Mouse (Mus musculus) gastrocnemius, adult 2 months (tissue): ENCODE measurements at regions not wholly inside any gene's neighbourhood (a gene's known extent, or its start where the extent isn't known, plus 50 kb on each side); places are given as distances from the start of the nearest gene placed in this dataset.

Source experiments
- DNase-seq: peaks from one replicate; pipeline ENCODE4 v3.0.0; 2022
- H3K27ac ChIP-seq: fragments of 200-600 bp; 2 replicates; pipeline ENCODE4 v1.8.1; 2022; ENCODE audit warnings: mild to moderate bottlenecking
- H3K4me3 ChIP-seq: fragments of 200-600 bp; 2 replicates; pipeline ENCODE4 v1.8.1; 2022; ENCODE audit warnings: mild to moderate bottlenecking, moderate library complexity
- CTCF ChIP-seq: fragments of 200-600 bp; IDR thresholded peaks from 2 replicates; pipeline ENCODE4 v1.8.1; 2022; ENCODE audit warnings: antibody characterized with exemption, mild to moderate bottlenecking, moderate library complexity
- intact Hi-C: fragments of 180-260 bp; cut with DNase I; formaldehyde crosslinking; loops from one replicate; pipeline ENCODE4 v1.15.1; 2025

DNA sequence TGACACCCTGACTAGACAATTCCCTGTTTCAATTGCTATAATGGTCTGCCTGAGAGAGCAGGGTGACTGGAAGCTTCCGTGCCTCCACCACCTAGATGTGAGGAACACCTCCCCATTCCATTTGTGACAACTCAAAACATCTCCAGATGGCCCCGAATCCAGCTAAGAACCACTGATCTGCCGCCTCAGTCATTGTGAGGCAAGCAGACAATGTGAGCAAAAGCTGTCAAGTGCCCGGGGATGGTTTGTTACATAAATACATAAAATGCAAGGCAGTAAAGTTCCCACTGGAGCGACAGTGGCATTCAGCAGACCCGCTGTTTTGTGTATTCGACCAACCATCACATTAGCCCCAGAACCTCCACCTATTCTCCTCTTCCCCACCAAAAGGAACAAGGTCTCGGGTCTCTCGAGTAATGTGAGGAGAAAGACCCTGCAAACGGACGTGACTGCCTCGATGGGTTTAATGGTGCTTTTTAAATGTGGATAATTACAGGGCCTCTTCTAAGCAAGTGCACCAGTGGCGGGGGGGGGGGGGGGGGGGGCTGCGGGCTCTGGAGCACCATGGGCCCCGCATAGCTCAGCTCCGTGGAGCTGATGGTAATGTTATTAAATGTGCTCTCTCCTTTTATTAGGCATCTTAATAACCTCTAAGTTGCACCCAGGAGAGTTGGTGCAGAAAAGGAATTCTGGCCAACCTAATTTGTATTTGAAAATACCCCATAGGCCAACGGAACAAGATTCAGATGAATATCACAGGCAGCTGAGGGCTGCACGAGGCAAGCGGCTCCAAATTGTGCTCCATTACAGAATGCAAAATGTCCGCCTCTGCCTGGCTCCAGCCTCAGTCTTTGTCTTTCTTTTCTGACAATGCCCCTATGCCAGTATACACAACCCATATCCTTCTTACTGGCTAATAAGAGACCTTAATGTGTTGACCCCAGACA is 360.6 kb upstream of the Clint1 start:
- intact Hi-C loops = no loop called here
- no peak for TF ChIP-seq CTCF
- H3K4me3 ChIP-seq = no peak overlapping the region
- H3K27ac ChIP-seq = no peak overlapping the region
- DNase-seq = no peak

DNA sequence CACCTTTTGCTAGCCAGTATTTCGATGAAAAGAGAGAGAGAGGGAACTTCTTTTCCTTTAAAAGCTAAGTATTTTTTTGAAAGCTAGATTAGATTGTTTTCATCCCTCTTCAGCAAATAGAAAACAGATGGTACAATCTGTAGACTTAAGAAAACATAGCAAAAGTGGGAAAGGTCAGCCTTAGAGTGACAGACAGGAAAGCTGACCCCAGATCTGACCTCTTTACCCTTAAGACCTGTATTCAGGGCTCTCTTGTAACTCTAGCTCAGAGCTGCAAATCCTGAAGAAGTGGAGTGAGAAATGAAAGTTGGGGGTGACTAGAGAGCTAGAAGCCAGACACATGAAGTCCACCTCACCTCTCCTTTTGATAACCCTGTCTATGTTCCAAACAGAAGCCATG is 356.6 kb upstream of the Clint1 start:
- no peak for TF ChIP-seq CTCF
- Histone ChIP-seq H3K27ac (no peak overlapping the region), H3K4me3 (no peak overlapping the region)
- DNase-seq = no peak
- intact Hi-C loops = no loop called here

DNA sequence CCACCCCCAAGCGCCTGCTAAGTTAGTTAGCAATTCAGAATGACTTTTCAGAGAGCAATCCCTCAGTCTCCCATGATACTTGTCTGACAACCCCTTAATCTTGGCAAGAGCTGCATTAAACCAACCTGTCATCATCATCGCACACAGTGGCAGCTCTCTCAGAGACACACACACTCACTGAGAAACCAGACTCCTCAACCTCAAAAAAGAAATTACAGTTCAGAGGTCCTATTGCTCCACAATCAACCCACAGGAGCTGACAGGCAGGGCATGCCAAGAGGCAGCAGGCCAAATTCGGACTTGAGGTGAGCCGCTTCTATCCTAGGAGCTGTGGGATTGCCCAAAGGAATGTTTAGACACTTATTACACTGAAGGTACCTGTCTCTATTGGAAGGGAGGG is 343.3 kb upstream of the Clint1 start:
- intact Hi-C loops = no loop called here
- H3K4me3 ChIP-seq = no peak overlapping the region
- no peak for TF ChIP-seq CTCF
- DNase-seq = peak; percentile 25
- H3K27ac ChIP-seq = no peak overlapping the region

DNA sequence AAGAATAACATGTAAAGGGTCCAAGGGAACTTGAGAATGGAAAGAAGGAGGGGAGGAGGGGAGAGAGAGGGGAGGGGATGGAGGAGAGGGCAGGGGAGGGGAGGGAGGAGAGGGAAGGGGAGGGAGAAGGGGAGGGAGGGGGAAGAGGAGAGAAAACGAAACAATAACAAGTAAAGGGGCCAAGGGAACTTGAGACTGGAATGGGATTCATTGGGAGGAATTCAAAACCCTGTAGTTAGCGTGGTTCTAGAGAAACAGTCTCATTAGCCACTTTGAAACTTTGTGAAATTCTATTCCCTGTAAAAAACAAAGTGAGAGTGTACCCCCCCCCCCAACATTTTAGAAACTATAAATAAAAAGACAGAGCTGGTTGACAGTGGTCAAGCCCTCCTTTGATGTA is 342.6 kb upstream of the Clint1 start:
- TF ChIP-seq CTCF = no peak
- DNase-seq = no peak
- intact Hi-C loops = no loop called here
- H3K27ac ChIP-seq = no peak overlapping the region
- no peak overlapping the region for H3K4me3 ChIP-seq

DNA sequence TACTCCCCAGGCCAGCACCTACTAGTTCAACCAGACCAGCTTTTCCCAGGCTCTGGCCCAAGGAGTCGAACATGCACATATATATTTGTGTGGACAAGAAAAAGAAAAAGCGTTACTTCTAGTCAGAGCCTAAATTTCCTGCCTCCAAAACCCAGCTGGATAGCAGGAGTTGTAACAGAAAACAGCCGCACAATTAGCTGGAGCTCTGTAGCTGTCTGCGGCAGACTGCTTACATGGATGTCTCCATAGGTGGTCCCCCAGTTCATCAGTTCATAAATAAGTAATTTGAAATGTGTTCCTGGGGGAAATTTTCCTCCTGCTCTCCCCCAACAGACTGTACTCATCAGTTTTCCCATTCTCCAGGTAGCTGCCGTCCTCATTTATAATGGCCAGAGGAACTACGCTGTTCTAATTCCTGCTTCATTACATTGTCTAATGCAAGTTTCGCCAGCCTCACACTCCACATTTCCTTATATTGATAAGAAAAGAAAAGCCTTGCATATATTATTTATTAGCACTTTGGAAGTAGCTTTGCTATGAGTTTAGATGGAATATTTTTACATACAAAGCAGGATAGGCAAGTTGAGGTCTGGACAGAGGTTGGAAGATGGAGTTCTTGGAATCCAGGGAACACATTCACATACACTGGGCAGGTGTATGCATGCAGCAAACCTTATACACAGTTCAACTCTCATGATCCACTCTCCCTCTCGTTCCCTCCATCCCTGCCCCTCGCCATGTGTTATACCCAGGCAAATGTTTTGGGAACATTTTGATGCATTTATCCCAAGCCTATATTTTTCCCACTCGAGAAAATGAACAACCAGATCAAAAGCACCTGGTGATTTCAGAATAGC is 337.2 kb upstream of the Clint1 start:
- intact Hi-C loops = no loop called here
- no peak for DNase-seq
- H3K27ac ChIP-seq = no peak overlapping the region
- no peak overlapping the region for H3K4me3 ChIP-seq
- no peak for TF ChIP-seq CTCF

DNA sequence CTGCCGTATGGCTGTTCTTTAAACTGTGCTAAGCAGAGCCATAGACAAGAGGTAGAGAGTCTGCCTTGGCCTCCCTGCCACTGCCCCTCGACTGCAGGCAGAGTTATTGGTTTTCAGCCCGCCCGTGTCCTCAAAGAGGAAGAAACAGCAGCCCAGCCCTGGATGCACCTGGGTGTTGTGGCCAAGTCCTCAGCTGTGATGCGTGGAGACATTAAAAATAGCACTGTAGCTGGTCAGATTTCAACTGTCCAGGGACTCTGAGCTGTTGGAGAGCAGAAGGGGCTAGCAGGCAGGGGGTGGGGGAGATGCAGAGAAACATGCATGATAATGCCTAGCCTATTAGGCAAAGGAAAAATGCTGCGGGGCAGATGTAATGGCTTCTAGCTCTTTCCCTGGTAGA is 327.1 kb upstream of the Clint1 start:
- no peak overlapping the region for H3K27ac ChIP-seq
- TF ChIP-seq CTCF = no peak
- no peak for DNase-seq
- no peak overlapping the region for H3K4me3 ChIP-seq
- intact Hi-C loops = no loop called here

DNA sequence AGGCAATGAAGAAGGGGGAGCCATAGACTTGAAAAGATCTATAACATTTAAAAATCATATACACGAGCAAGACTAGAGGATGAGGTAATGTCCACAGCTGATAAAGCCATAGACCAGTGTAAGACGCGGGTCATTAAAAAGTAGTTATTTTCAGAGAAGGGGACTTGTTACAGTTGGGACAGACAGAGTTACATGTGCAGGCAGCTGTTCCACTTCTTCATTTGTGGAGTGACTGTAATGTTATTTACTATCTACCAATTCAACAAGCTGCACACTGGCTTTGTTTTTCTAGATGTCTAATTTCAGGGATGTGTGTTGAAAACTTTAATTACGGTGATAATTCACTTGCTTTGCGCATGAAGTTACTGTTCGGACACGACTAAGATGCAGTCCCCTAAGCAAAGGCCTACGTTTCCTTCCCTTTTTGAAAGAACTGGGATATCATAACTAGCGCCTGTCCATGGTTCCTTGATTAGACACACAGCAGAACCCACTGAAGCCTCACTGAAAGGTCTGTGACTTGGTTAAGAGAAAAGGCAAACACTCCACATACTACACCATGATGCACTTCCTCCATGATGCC is 320.7 kb upstream of the Clint1 start:
- DNase-seq = no peak
- intact Hi-C loops = no loop called here
- no peak overlapping the region for H3K4me3 ChIP-seq
- no peak overlapping the region for H3K27ac ChIP-seq
- no peak for TF ChIP-seq CTCF

DNA sequence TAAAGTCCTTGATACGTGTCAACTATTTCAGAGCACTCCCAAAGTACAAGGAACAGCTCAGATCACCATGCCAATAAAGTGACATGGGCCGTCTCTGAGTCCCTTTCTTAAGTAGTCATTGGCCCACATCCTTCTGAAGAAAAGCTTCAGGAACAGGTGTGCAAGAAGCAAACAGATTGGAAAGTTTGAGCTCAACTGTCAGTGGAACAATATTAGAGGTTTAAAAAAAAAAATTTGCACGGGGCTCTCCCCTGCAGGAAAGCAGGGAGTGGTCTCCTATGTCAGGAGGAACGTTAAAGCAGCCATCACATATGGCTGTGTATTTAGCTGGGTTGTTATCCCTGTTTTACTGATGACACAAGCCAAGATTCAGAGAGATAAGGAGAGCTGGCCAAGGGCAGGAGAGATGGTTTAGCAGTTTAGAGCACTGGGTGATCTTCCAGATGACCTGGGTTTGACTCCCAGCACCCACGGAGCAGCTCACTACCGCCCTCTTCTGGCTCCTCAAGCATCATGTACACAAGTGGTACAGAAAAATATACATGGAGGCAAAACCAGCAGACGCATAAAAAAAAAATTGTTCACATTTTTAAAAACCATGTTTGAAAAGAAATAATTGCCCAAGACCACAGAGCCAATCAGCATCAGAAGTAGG is 318.3 kb upstream of the Clint1 start:
- intact Hi-C loops = no loop called here
- TF ChIP-seq CTCF = peak; percentile 36; the same call in 1 of the 2 replicates
- Histone ChIP-seq H3K27ac (no peak overlapping the region), H3K4me3 (no peak overlapping the region)
- no peak for DNase-seq

DNA sequence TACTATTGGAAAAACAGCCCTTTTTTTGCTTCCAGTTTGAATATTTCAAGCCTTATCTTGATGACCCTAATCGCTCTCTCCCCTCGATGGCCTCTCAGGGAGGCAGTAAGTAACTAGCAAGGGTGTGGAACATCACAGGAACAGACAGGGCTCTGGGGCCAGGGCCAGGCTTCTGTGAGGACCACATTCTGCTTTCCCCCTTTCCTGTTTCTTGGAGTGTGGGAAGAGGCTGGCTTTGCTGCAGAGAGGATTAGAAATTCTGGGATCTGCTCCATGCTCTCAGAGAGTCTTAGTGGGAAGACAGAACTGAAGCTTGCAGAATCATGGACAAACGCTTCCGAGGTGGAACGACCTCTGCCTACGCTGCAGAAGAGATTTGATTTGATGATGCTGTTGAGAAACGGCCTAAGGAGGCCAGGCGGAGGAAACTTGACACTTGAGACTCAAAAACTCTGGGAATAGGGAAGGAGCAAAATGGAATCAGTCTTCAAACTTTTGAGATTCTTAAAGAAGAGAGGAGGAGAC is 316.3 kb upstream of the Clint1 start:
- Histone ChIP-seq H3K4me3 (no peak overlapping the region), H3K27ac (peak overlapping the region; percentile 61)
- peak; percentile 41 for DNase-seq
- no peak for TF ChIP-seq CTCF
- intact Hi-C loops = loop anchor here (5.0 kb wide), 1 partner anchor 528 kb away; no protein-coding TSS in a partner anchor

DNA sequence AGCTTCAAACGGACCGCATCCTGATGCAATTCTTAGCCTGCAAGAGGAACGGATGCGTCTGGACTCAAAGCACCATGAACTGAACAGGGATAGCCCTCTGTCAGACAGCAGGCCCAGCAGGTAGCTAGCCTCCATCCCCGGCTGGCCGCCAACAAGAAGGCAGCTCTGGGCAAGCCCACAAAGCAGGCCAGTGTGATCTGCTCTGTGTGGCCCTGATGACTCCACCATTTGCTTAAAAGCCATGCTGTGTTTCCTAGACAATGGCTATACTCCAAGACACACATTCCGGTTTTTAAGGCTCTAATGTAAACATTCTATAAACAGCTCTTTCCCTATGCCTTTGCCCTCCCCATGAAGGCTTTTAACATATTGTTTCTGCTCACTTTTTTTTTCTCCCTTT is 313.8 kb upstream of the Clint1 start:
- no peak overlapping the region for H3K4me3 ChIP-seq
- intact Hi-C loops = loop anchor here (2.0 to 5.0 kb wide), 2 partner anchors 531 to 927 kb away; no protein-coding TSS in a partner anchor
- TF ChIP-seq CTCF = no peak
- no peak for DNase-seq
- H3K27ac ChIP-seq = no peak overlapping the region

DNA sequence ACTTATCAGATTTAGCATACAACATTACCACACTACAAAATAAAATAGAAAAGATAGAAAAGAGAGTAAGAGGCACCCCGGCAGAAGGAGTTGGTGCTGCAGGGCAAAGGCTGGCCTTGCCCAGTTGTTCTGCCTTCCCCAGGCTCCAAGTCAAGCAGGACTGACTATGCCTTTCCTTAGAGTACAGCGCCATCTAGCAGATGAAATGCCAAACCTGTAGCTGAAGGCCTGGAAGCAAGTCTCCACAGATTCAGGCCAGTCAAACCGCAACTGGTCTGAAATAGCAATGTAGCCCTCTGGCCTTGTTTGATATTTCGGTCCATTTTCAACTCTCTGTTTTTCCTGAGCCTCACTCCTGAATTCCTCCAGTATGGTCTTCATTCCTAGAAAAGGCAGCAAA is 312.4 kb upstream of the Clint1 start:
- intact Hi-C loops = loop anchor here (2.0 to 5.0 kb wide), 2 partner anchors 532 to 929 kb away; no protein-coding TSS in a partner anchor
- Histone ChIP-seq H3K27ac (peak overlapping the region; percentile 56; the same call in 1 of the 2 replicates), H3K4me3 (no peak overlapping the region)
- TF ChIP-seq CTCF = peak; percentile 88
- DNase-seq = peak; percentile 80

DNA sequence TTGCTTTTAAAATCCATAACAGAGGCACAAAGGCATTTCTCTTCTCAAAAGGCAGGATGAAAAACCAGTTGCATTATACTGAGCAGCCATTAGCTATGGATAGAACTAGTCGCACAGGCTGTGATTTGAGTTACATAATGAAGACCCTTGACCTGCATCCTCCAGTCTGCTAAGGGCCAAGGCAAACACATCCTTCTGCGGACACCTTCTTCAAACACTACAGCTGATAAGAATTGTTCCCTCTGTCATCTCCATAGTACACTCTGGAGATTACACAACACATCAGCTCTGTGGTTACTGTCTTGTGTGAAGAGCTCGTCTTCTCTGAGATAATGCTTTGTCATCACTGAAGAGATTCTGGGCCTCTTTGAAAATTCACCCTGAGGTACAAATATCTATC is 307.3 kb upstream of the Clint1 start:
- intact Hi-C loops = loop anchor here (10.0 kb wide), 1 partner anchor 340 kb away; no protein-coding TSS in a partner anchor
- no peak overlapping the region for H3K4me3 ChIP-seq
- TF ChIP-seq CTCF = no peak
- no peak overlapping the region for H3K27ac ChIP-seq
- no peak for DNase-seq
